Mouse (Mus musculus) heart, embryonic 14.5 days (tissue): ENCODE results near the gene Polg2. TPM values are rescaled to one million over a fixed set of nuclear protein-coding genes. Genes with fewer than 3 reads are reported as not detected.

Source experiments
- ATAC-seq: fragments of 200-750 bp; cut with Nextera tagmentation; 2 replicates; pipeline ENCODE4 v1.8.0; 2017; ENCODE audit warnings: low read depth, moderate TSS enrichment; ENCODE audit not compliant: insufficient number of reproducible peaks, insufficient read depth, low FRiP score
- H3K27ac ChIP-seq, 2 experiments: fragments of 200-500 bp in 1 of 2; fragments of 300-500 bp in 1 of 2; sonication (generic) in 1 of 2; replicated peaks in 1 of 2; 2 replicates each; pipeline ENCODE4 v1.5.1; 2012 to 2014; ENCODE audit warnings: low read depth in 2 of 2, low read length in 2 of 2, control low read depth in 1 of 2, mild to moderate bottlenecking in 1 of 2, mixed read lengths in 1 of 2; ENCODE audit not compliant: control insufficient read depth in 1 of 2, insufficient read depth in 1 of 2
- H3K27me3 ChIP-seq: fragments of 300-500 bp; sonication (generic); 2 replicates; pipeline ENCODE4 v1.6.1; 2014; ENCODE audit warnings: mild to moderate bottlenecking, low read length, control low read depth; ENCODE audit not compliant: control insufficient read depth, insufficient read depth
- H3K36me3 ChIP-seq: fragments of 300-500 bp; sonication (generic); 2 replicates; pipeline ENCODE4 v1.6.1; 2014; ENCODE audit warnings: mild to moderate bottlenecking, control low read depth, low read length, mixed read lengths; ENCODE audit not compliant: control insufficient read depth, insufficient read depth
- H3K4me1 ChIP-seq, 2 experiments: fragments of 200-500 bp in 1 of 2; fragments of 300-500 bp in 1 of 2; sonication (generic) in 1 of 2; 2 replicates each; pipeline ENCODE4 v1.6.1; 2012 to 2014; ENCODE audit warnings: low read length in 2 of 2, control low read depth in 1 of 2, mixed read lengths in 1 of 2; ENCODE audit not compliant: control insufficient read depth in 2 of 2, insufficient read depth in 2 of 2
- H3K4me2 ChIP-seq: fragments of 300-500 bp; sonication (generic); 2 replicates; pipeline ENCODE4 v1.6.1; 2014; ENCODE audit warnings: mild to moderate bottlenecking, low read length
- H3K4me3 ChIP-seq, 2 experiments: fragments of 200-500 bp in 1 of 2; fragments of 300-500 bp in 1 of 2; sonication (generic) in 1 of 2; 2 replicates each; pipeline ENCODE4 v1.5.1; 2012 to 2014; ENCODE audit warnings: low read length in 2 of 2, mild to moderate bottlenecking in 2 of 2, control low read depth in 1 of 2, low read depth in 1 of 2, moderate library complexity in 1 of 2; ENCODE audit not compliant: control insufficient read depth in 1 of 2, insufficient read depth in 1 of 2
- H3K9ac ChIP-seq: fragments of 300-500 bp; sonication (generic); 2 replicates; pipeline ENCODE4 v1.6.1; 2014; ENCODE audit warnings: mild to moderate bottlenecking, low read length
- H3K9me3 ChIP-seq: fragments of 300-500 bp; sonication (generic); 2 replicates; pipeline ENCODE4 v1.6.1; 2016; ENCODE audit warnings: low read length, control low read depth; ENCODE audit not compliant: control insufficient read depth
- WGBS: fragments of 180-500 bp; shearing (Covaris S2); extraction: QIAGEN DNeasy Blood & Tissue Kit; methylation state at CpG from one replicate; pipeline ENCODE4 v1.1.7; 2014; 5-methylcytosine and 5-hydroxymethylcytosine counted together
- polyA plus RNA-seq: library from polyadenylated mRNA; unstranded; fragments of >200 nt; fragmentation: Nextera tagmentation; extraction: Ambion mirVana; gene quantifications from 2 replicates; pipeline ENCODE4 v1.2.1, GENCODE M21; 2014

The Polg2 gene
- polyA plus RNA-seq, 1 experiment from 2014 or later, result 10.0 TPM

GRCm38 (mm10) chr11:106820972-106821371 is 41.6 kb upstream of the Polg2 start:
- Histone ChIP-seq H3K9ac (no peak overlapping the region), H3K27ac (peak overlapping the region in 1 of 2 experiments; percentile 61; a peak in 2 of 4 replicates), H3K4me3 (no peak overlapping the region), H3K36me3 (peaks cover 85% of the 10 kb centered on the region), H3K27me3 (no peaks in the 10 kb centered on the region), H3K4me1 (peaks cover 6 to 36% of the 10 kb centered on the region in 2 experiments), H3K4me2 (no peak overlapping the region), H3K9me3 (no peaks in the 10 kb centered on the region)
- no peak for ATAC-seq
- WGBS, result 43% methylated on average over 4 of the region's 4 CpGs

- H3K4me3 ChIP-seq, result no peak overlapping the region
- H3K9me3 ChIP-seq, result no peaks in the 10 kb centered on the region
- peaks cover 6 to 38% of the 10 kb centered on the region in 2 experiments for H3K4me1 ChIP-seq
- H3K36me3 ChIP-seq, result peaks cover 86% of the 10 kb centered on the region
- H3K4me2 ChIP-seq, result no peak overlapping the region
- no peak overlapping the region for H3K9ac ChIP-seq
- H3K27ac ChIP-seq, result no peak overlapping the region
- 87% methylated on average over 6 of the region's 6 CpGs for WGBS
- no peak for ATAC-seq
- no peaks in the 10 kb centered on the region for H3K27me3 ChIP-seq
Observed at GRCm38 (mm10) chr11:106820252-106820651, 40.9 kb upstream of the Polg2 start.

DNA sequence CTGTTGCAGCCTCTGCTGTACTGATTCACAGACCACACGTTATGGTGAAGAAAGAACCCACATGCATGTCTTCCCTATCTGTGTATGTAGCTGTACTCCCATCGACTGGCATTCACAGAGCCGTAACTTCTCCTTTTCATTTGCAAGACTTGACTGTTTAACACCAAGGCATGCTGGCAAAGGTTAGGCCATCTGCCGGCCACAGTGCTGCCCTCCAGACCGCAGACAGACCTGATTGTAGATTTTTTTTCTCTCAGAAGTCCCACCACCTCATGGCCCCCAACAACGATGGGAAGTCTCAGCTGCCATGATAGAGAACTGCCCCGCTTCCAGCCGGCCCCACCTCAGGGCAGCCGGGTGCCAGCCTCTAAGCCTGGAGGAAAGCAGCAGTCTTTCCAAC is 40.3 kb upstream of the Polg2 start:
- H3K4me3 ChIP-seq, result no peak overlapping the region
- ATAC-seq, result no peak
- no peak overlapping the region; the same call in 1 of the 2 replicates for H3K9ac ChIP-seq
- H3K27me3 ChIP-seq, result no peaks in the 10 kb centered on the region
- H3K4me1 ChIP-seq, result peaks cover 6 to 38% of the 10 kb centered on the region in 2 experiments
- no peak overlapping the region for H3K4me2 ChIP-seq
- no peaks in the 10 kb centered on the region for H3K9me3 ChIP-seq
- H3K27ac ChIP-seq, result peak overlapping the region in 1 of 2 experiments; percentile 58; a peak in 1 of 4 replicates
- 86% methylated on average over 9 of the region's 9 CpGs for WGBS
- peaks cover 86% of the 10 kb centered on the region for H3K36me3 ChIP-seq

- 0 out of 2 replicates have a peak overlapping the region, but pooled peaks have one; percentile 31 for H3K9ac ChIP-seq
- peaks cover 6 to 38% of the 10 kb centered on the region in 2 experiments for H3K4me1 ChIP-seq
- no peak overlapping the region for H3K4me3 ChIP-seq
- whole genome bisulfite sequencing, result 3% methylated on average over 9 of the region's 9 CpGs
- H3K36me3 ChIP-seq, result peaks cover 89% of the 10 kb centered on the region
- no peaks in the 10 kb centered on the region for H3K9me3 ChIP-seq
- H3K27ac ChIP-seq, result peak overlapping the region; percentile 42 to 58; a peak in 3 of 4 replicates
- 0 out of 2 replicates have a peak, but pooled peaks have one; percentile 51 for ATAC-seq
- H3K27me3 ChIP-seq, result no peaks in the 10 kb centered on the region
- H3K4me2 ChIP-seq, result peak overlapping the region; percentile 43
Observed at GRCm38 (mm10) chr11:106818341-106818740, 39.0 kb upstream of the Polg2 start.

GRCm38 (mm10) chr11:106817808-106818207 is 38.5 kb upstream of the Polg2 start:
- Histone ChIP-seq H3K27ac (no peak overlapping the region; a peak in 1 of 4 replicates), H3K9ac (no peak overlapping the region), H3K4me1 (peaks cover 6 to 38% of the 10 kb centered on the region in 2 experiments), H3K9me3 (no peaks in the 10 kb centered on the region), H3K36me3 (peaks cover 89% of the 10 kb centered on the region), H3K27me3 (no peaks in the 10 kb centered on the region), H3K4me2 (no peak overlapping the region; the same call in 1 of the 2 replicates), H3K4me3 (no peak overlapping the region)
- WGBS, result 77% methylated on average over 6 of the region's 6 CpGs
- ATAC-seq, result no peak

DNA sequence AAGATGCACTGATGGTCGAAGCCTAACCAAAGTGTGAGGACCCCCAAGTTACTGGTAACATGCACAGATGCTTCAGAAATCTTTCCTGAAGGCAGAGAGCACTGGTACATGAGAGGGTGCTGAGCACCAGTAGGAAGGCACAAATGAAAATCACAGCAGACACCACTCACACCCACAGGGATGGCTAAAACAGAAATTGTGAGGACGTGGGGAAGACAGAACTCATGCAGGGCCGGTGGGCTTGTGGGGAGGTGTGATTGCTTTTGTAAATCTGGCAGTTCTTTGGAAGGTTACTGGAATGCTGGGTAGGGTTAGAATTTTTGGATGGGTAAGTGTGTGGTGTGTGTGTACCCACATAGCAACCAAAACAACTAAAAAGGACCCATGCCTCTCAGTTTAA is 37.8 kb upstream of the Polg2 start:
- ATAC-seq, result no peak
- H3K9ac ChIP-seq, result no peak overlapping the region
- peaks cover 6 to 32% of the 10 kb centered on the region in 2 experiments for H3K4me1 ChIP-seq

DNA sequence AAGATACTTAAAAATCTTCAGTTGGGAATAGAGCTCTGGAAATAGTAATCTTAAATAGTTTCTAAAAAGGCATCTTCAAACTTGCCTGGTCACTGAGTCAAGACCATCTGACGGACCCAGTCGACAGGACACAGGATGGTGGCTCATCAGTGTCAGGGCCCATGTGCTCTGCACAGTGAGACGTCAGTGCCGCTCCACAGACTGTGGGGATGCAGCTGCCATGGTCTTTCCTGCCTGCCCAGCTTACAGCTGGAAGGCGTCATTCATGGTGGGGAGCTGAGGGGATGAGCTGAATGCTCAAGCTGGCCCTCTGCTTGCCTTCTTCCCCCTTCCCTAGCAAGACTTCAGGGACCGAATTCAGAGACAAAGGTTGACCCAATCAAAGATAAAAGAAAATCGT is 37.0 kb upstream of the Polg2 start:
- Histone ChIP-seq H3K9ac (no peak overlapping the region), H3K36me3 (peaks cover 92% of the 10 kb centered on the region), H3K27ac (no peak overlapping the region), H3K9me3 (no peaks in the 10 kb centered on the region), H3K4me3 (no peak overlapping the region), H3K4me2 (no peak overlapping the region), H3K27me3 (no peaks in the 10 kb centered on the region), H3K4me1 (peaks cover 6 to 28% of the 10 kb centered on the region in 2 experiments)
- ATAC-seq, result no peak
- 72% methylated on average over 7 of the region's 7 CpGs for WGBS

More for the DNA sequence above, 37.8 kb upstream of the Polg2 start:
- no peaks in the 10 kb centered on the region for H3K27me3 ChIP-seq
- peaks cover 89% of the 10 kb centered on the region for H3K36me3 ChIP-seq
- H3K4me3 ChIP-seq, result no peak overlapping the region
- H3K27ac ChIP-seq, result no peak overlapping the region
- 86% methylated on average over 3 of the region's 3 CpGs for WGBS
- no peaks in the 10 kb centered on the region for H3K9me3 ChIP-seq
- no peak overlapping the region for H3K4me2 ChIP-seq

DNA sequence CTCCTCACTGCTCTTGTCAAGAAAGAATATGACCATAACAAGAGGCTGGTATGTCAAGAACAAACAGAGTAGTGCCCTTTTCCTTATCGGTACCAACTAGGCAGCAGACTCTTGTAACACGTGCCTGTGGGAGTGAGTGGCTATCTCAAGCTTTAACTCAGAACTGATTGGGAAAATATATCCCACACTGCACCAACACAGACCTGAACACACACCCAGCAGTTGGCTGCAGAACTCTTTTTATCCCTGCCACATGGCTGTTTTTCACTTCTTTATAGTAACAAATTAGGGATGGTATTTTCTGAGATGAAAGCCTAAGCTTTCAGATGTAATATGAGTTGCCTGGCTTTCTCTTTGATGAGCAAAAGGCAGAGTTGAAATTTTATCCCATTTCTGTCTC is 36.4 kb upstream of the Polg2 start:
- Histone ChIP-seq H3K4me2 (no peak overlapping the region), H3K27me3 (no peaks in the 10 kb centered on the region), H3K36me3 (peaks cover 92% of the 10 kb centered on the region), H3K27ac (no peak overlapping the region), H3K9me3 (no peaks in the 10 kb centered on the region), H3K4me1 (peaks cover 3 to 22% of the 10 kb centered on the region in 2 experiments), H3K4me3 (no peak overlapping the region), H3K9ac (no peak overlapping the region)
- 57% methylated on average over 2 of the region's 2 CpGs for WGBS
- ATAC-seq, result no peak
